Mouse (Mus musculus) thymus, adult 2 months (tissue): ENCODE data around the gene Ddx39b. TPM values are rescaled to one million over a fixed set of nuclear protein-coding genes. Genes with fewer than 3 reads are reported as not detected.

Experiments
- DNase-seq: peaks from one replicate; pipeline ENCODE4 v3.0.0; 2021
- H3K27ac ChIP-seq: fragments of 200-500 bp; 2 replicates; pipeline ENCODE4 v1.5.1; 2012; ENCODE audit warnings: low read length, control low read depth; ENCODE audit not compliant: control insufficient read depth, insufficient read depth
- H3K27me3 ChIP-seq: fragments of 200-500 bp; 2 replicates; pipeline ENCODE4 v1.6.1; 2012; ENCODE audit warnings: mild to moderate bottlenecking, low read length, moderate library complexity, mixed read lengths; ENCODE audit not compliant: control insufficient read depth, insufficient read depth
- H3K36me3 ChIP-seq: fragments of 200-500 bp; 2 replicates; pipeline ENCODE4 v1.6.1; 2012; ENCODE audit warnings: mild to moderate bottlenecking, low read length, moderate library complexity; ENCODE audit not compliant: control insufficient read depth, insufficient read depth
- H3K4me1 ChIP-seq: fragments of 200-500 bp; replicated peaks from 2 replicates; pipeline ENCODE4 v1.6.1; 2012; ENCODE audit warnings: low read length; ENCODE audit not compliant: control insufficient read depth, insufficient read depth
- H3K4me3 ChIP-seq: fragments of 200-500 bp; 2 replicates; pipeline ENCODE4 v1.5.1; 2012; ENCODE audit warnings: mild to moderate bottlenecking, low read length, control low read depth, moderate library complexity; ENCODE audit not compliant: control insufficient read depth, insufficient read depth
- CTCF ChIP-seq: fragments of 200-500 bp; IDR thresholded peaks from 2 replicates; pipeline ENCODE4 v1.5.1; 2012; ENCODE audit warnings: mild to moderate bottlenecking, control low read depth, low read length, moderate library complexity, borderline replicate concordance; ENCODE audit not compliant: control insufficient read depth, poor library complexity, insufficient read depth; ENCODE audit errors: extremely low read depth
- WGBS: fragments of 180-500 bp; shearing (Covaris S2); methylation state at CpG from one replicate; pipeline ENCODE4 v1.1.7; 2018; 5-methylcytosine and 5-hydroxymethylcytosine counted together
- polyA plus RNA-seq: library from polyadenylated mRNA; depleted of rRNA; stranded (reverse); fragments of >200 nt; gene quantifications from 2 replicates; pipeline ENCODE4 v1.2.3, GENCODE M21; 2012; rRNA removed

Gene Ddx39b
- polyA plus RNA-seq, 1 experiment: 778 TPM

GRCm38 (mm10) chr17:35303271-35303670 is 61.7 kb downstream of the Ddx39b start:
- no peak overlapping the region for H3K4me3 ChIP-seq
- H3K4me1 ChIP-seq: peaks cover 45% of the 10 kb centered on the region
- WGBS: 65% methylated on average over 2 of the region's 2 CpGs
- no peaks in the 10 kb centered on the region for H3K27me3 ChIP-seq
- H3K27ac ChIP-seq: no peak overlapping the region
- no peak for TF ChIP-seq CTCF
- no peak for DNase-seq
- H3K36me3 ChIP-seq: no peaks in the 10 kb centered on the region

Other genes starting within 250 kb of the Ddx39b start
- gene Vars, start 240.8 kb upstream of the Ddx39b start, polyA plus RNA-seq: 404 and 545 TPM in 2 replicates
- 1.1 and 1.5 TPM in 2 replicates for gene Vwa7, start 225.2 kb upstream of the Ddx39b start, polyA plus RNA-seq
- 12.3 and 18.3 TPM in 2 replicates for gene Sapcd1, start 213.7 kb upstream of the Ddx39b start, polyA plus RNA-seq
- gene Msh5, start 195.0 kb upstream of the Ddx39b start, polyA plus RNA-seq: 15.5 and 20.0 TPM in 2 replicates
- gene Clic1, start 191.8 kb upstream of the Ddx39b start, polyA plus RNA-seq: 316 and 321 TPM in 2 replicates
- 54.0 and 55.3 TPM in 2 replicates for gene Ddah2, start 182.7 kb upstream of the Ddx39b start, polyA plus RNA-seq
- 3.6 and 5.0 TPM in 2 replicates for gene Ly6g6c, start 176.4 kb upstream of the Ddx39b start, polyA plus RNA-seq
- gene Mpig6b, start 175.6 kb upstream of the Ddx39b start, polyA plus RNA-seq: 0.18 and 0.20 TPM in 2 replicates
- 2.3 and 3.4 TPM in 2 replicates for gene Ly6g6e, start 164.8 kb upstream of the Ddx39b start, polyA plus RNA-seq
- 0.59 and 1.5 TPM in 2 replicates for gene Ly6g6d, start 163.7 kb upstream of the Ddx39b start, polyA plus RNA-seq
- 0.66 and 1.3 TPM in 2 replicates for gene Ly6g6f, start 156.1 kb upstream of the Ddx39b start, polyA plus RNA-seq
- 191 and 202 TPM in 2 replicates for gene Abhd16a, start 152.5 kb upstream of the Ddx39b start, polyA plus RNA-seq
- gene Ly6g5c, start 133.5 kb upstream of the Ddx39b start, polyA plus RNA-seq: 0.27 TPM in 1 of 2 replicates, not detected in the other
- 5.9 and 8.3 TPM in 2 replicates for gene Ly6g5b, start 126.3 kb upstream of the Ddx39b start, polyA plus RNA-seq
- 35.2 and 37.8 TPM in 2 replicates for gene Gpank1, start 120.3 kb upstream of the Ddx39b start, polyA plus RNA-seq
- gene Csnk2b, start 119.7 kb upstream of the Ddx39b start, polyA plus RNA-seq: 500 and 515 TPM in 2 replicates
- gene D17H6S53E, start 115.4 kb upstream of the Ddx39b start, polyA plus RNA-seq: 12.9 and 16.0 TPM in 2 replicates
- 0.55 and 0.85 TPM in 2 replicates for gene Apom, start 109.7 kb upstream of the Ddx39b start, polyA plus RNA-seq
- gene Bag6, start 106.6 kb upstream of the Ddx39b start, polyA plus RNA-seq: 411 TPM in 2 replicates
- 770 and 778 TPM in 2 replicates for gene Prrc2a, start 76.8 kb upstream of the Ddx39b start, polyA plus RNA-seq
- gene Aif1, start 65.7 kb upstream of the Ddx39b start, polyA plus RNA-seq: 5.4 and 8.9 TPM in 2 replicates
- 30.7 and 49.6 TPM in 2 replicates for gene Lst1, start 53.3 kb upstream of the Ddx39b start, polyA plus RNA-seq
- gene Ltb, start 47.3 kb upstream of the Ddx39b start, polyA plus RNA-seq: 358 and 375 TPM in 2 replicates
- 11.3 and 11.4 TPM in 2 replicates for gene Tnf, start 39.7 kb upstream of the Ddx39b start, polyA plus RNA-seq
- gene Lta, start 36.4 kb upstream of the Ddx39b start, polyA plus RNA-seq: 14.4 and 14.5 TPM in 2 replicates
- 0.29 TPM in 1 of 2 replicates, not detected in the other for gene Gm16181, start 20.9 kb upstream of the Ddx39b start, polyA plus RNA-seq
- gene Atp6v1g2, start 8.1 kb upstream of the Ddx39b start, polyA plus RNA-seq: 7.9 TPM in 2 replicates
- gene Nfkbil1, start 6.0 kb upstream of the Ddx39b start, polyA plus RNA-seq: 34.2 and 41.3 TPM in 2 replicates
- 873 and 1,061 TPM in 2 replicates for gene H2-D1, start 21.0 kb downstream of the Ddx39b start, polyA plus RNA-seq
- gene H2-Q1, start 78.7 kb downstream of the Ddx39b start, polyA plus RNA-seq: 4.6 and 6.7 TPM in 2 replicates
- 142 and 170 TPM in 2 replicates for gene H2-Q2, start 100.5 kb downstream of the Ddx39b start, polyA plus RNA-seq
- 272 and 274 TPM in 2 replicates for gene H2-Q4, start 137.9 kb downstream of the Ddx39b start, polyA plus RNA-seq
- 115 and 165 TPM in 2 replicates for gene H2-Q6, start 183.1 kb downstream of the Ddx39b start, polyA plus RNA-seq
- 412 and 617 TPM in 2 replicates for gene H2-Q7, start 197.4 kb downstream of the Ddx39b start, polyA plus RNA-seq
- gene H2-Q10, start 228.3 kb downstream of the Ddx39b start, polyA plus RNA-seq: 15.3 and 18.6 TPM in 2 replicates